Mouse (Mus musculus): Measurements from ENCODE around the gene Stfa2. TPM values are rescaled to one million over a fixed set of nuclear protein-coding genes. Genes with fewer than 3 reads are reported as not detected.
"Not testable (repeated sequence)": the region's sequence is repeated elsewhere in the genome, so short reads cannot be mapped to it uniquely, and the experiment has no call there.

Gene Stfa2
- total RNA-seq (2021): not detected
- long read RNA-seq, experiment 1: 0 reads
- long read RNA-seq, experiment 2: 0 reads

- DNase-seq (ENCODE audit: low spot score in 2 of 2): no peak
These were observed at the start of gene Stfa2 for GRCm38 (mm10) chr16:36408357-36408756. Stfa2 (minus strand) TSS chr16:36408457.

GRCm38 (mm10) chr16:36455342-36455802 is 47.1 kb upstream of the Stfa2 start, which contains the start of gene Stfa3:
Stfa3 (minus strand) TSS chr16:36455392.
- DNase-seq (ENCODE audit: low spot score in 2 of 2): no peak

- not testable (repeated sequence) for DNase-seq (ENCODE audit: low spot score in 2 of 2)
These were observed 12.7 kb upstream of the Stfa2 start for GRCm38 (mm10) chr16:36420979-36421378.

GRCm38 (mm10) chr16:36389060-36389459 is 19.2 kb downstream of the Stfa2 start:
- no peak for DNase-seq (ENCODE audit: low spot score in 2 of 2)

- not testable (repeated sequence) for DNase-seq (ENCODE audit: low spot score in 2 of 2)
These were observed 40.6 kb downstream of the Stfa2 start, which contains the start of gene BC100530 for GRCm38 (mm10) chr16:36367648-36368047. BC100530 (minus strand) TSS chr16:36367748.

Other genes starting within 250 kb of the Stfa2 start
- gene Gm5483, start 224.2 kb downstream of the Stfa2 start, total RNA-seq (2021): not detected
- gene Gm5416, start 198.1 kb downstream of the Stfa2 start, total RNA-seq (2021): not detected
- not detected for gene 2010005H15Rik, start 187.0 kb downstream of the Stfa2 start, total RNA-seq (2021)
- gene Stfa1, start 131.5 kb downstream of the Stfa2 start, total RNA-seq (2021): not detected
- not detected for gene BC117090, start 74.1 kb downstream of the Stfa2 start, total RNA-seq (2021)
- gene BC100530, start 40.7 kb downstream of the Stfa2 start, total RNA-seq (2021): not detected
- not detected for gene Stfa3, start 46.9 kb upstream of the Stfa2 start, total RNA-seq (2021)
- under 1 TPM; 0.56 to 0.86 TPM for gene Casr, start 153.7 kb upstream of the Stfa2 start, total RNA-seq (2021)

Data from left cerebral cortex, adult 18-20 months (tissue).